Mouse (Mus musculus): ENCODE results near the gene Rbm28. TPM values are rescaled to one million over a fixed set of nuclear protein-coding genes. Genes with fewer than 3 reads are reported as not detected.

Gene Rbm28
- polyA plus RNA-seq, 1 experiment from 2014 or later: 31.5 TPM

- H3K27me3 ChIP-seq: no peaks in the 10 kb centered on the region
- H3K4me3 ChIP-seq: no peak overlapping the region
- no peak overlapping the region for H3K4me2 ChIP-seq
- no peak overlapping the region for H3K27ac ChIP-seq
- 76% methylated on average over 1 of the region's 1 CpGs for WGBS
- ATAC-seq (ENCODE audit: insufficient number of reproducible peaks, low FRiP score, low TSS enrichment, low read depth): no peak
- no peaks in the 10 kb centered on the region for H3K9me3 ChIP-seq
- no peaks in the 10 kb centered on the region for H3K36me3 ChIP-seq
- H3K4me1 ChIP-seq: no peaks in the 10 kb centered on the region
- no peak overlapping the region for H3K9ac ChIP-seq
Measured at GRCm38 (mm10) chr6:29187936-29188335, 23.1 kb upstream of the Rbm28 start.

GRCm38 (mm10) chr6:29179843-29180242, 15.0 kb upstream of the Rbm28 start:
- no peak for ATAC-seq (ENCODE audit: insufficient number of reproducible peaks, low FRiP score, low TSS enrichment, low read depth)
- peaks cover 16% of the 10 kb centered on the region for H3K4me1 ChIP-seq
- peak overlapping the region; percentile 62 for H3K4me3 ChIP-seq
- H3K27me3 ChIP-seq: peaks cover 47% of the 10 kb centered on the region
- H3K36me3 ChIP-seq: no peaks in the 10 kb centered on the region
- no peak overlapping the region for H3K9ac ChIP-seq
- H3K9me3 ChIP-seq: no peaks in the 10 kb centered on the region
- no peak overlapping the region for H3K27ac ChIP-seq
- H3K4me2 ChIP-seq: peak overlapping the region; percentile 97
- 61% methylated on average over 8 of the region's 8 CpGs for WGBS

GRCm38 (mm10) chr6:29178888-29179658, 14.3 kb upstream of the Rbm28 start, which contains the start of gene Prrt4:
Gene Prrt4 (minus strand): TSS chr6:29179584.
- Histone ChIP-seq H3K27ac (peak within 1 kb of the TSS; percentile 22), H3K36me3 (no peaks in the 10 kb centered on the region), H3K9me3 (no peaks in the 10 kb centered on the region), H3K4me1 (peaks cover 16% of the 10 kb centered on the region), H3K4me2 (peak within 1 kb of the TSS; percentile 97), H3K27me3 (peaks cover 55% of the 10 kb centered on the region), H3K9ac (peak within 1 kb of the TSS; percentile 50), H3K4me3 (peak within 1 kb of the TSS; percentile 62)
- WGBS: under 1% methylated on average over 70 of the region's 79 CpGs
- ATAC-seq (ENCODE audit: insufficient number of reproducible peaks, low FRiP score, low TSS enrichment, low read depth): 0 out of 2 replicates have a peak, but pooled peaks have one; percentile 49

GRCm38 (mm10) chr6:29177901-29178879, 13.4 kb upstream of the Rbm28 start:
- Histone ChIP-seq H3K27me3 (peaks cover 61% of the 10 kb centered on the region), H3K9ac (no peak overlapping the region), H3K4me1 (peaks cover 16% of the 10 kb centered on the region), H3K36me3 (no peaks in the 10 kb centered on the region), H3K27ac (no peak overlapping the region), H3K4me3 (peak overlapping the region; percentile 62), H3K4me2 (peak overlapping the region; percentile 97), H3K9me3 (no peaks in the 10 kb centered on the region)
- WGBS: 21% methylated on average over 16 of the region's 17 CpGs
- ATAC-seq (ENCODE audit: insufficient number of reproducible peaks, low FRiP score, low TSS enrichment, low read depth): peak; percentile 36; the same call in 1 of the 2 replicates

GRCm38 (mm10) chr6:29175113-29175512, 10.3 kb upstream of the Rbm28 start:
- H3K4me1 ChIP-seq: peaks cover 30% of the 10 kb centered on the region
- no peak overlapping the region for H3K9ac ChIP-seq
- no peak overlapping the region for H3K4me3 ChIP-seq
- H3K9me3 ChIP-seq: no peaks in the 10 kb centered on the region
- no peak for ATAC-seq (ENCODE audit: insufficient number of reproducible peaks, low FRiP score, low TSS enrichment, low read depth)
- H3K27me3 ChIP-seq: peaks cover 77% of the 10 kb centered on the region
- no peaks in the 10 kb centered on the region for H3K36me3 ChIP-seq
- no peak overlapping the region for H3K4me2 ChIP-seq
- H3K27ac ChIP-seq: no peak overlapping the region
- WGBS: 66% methylated on average over 3 of the region's 3 CpGs

- Histone ChIP-seq H3K36me3 (no peaks in the 10 kb centered on the region), H3K27ac (no peak overlapping the region), H3K4me1 (peaks cover 30% of the 10 kb centered on the region), H3K4me3 (no peak overlapping the region), H3K9me3 (no peaks in the 10 kb centered on the region), H3K27me3 (peaks cover 83% of the 10 kb centered on the region), H3K4me2 (no peak overlapping the region), H3K9ac (no peak overlapping the region)
- WGBS: 12% methylated on average over 7 of the region's 7 CpGs
- no peak for ATAC-seq (ENCODE audit: insufficient number of reproducible peaks, low FRiP score, low TSS enrichment, low read depth)
Measured at GRCm38 (mm10) chr6:29174368-29174767, 9.6 kb upstream of the Rbm28 start.

- H3K36me3 ChIP-seq: no peaks in the 10 kb centered on the region
- ATAC-seq (ENCODE audit: insufficient number of reproducible peaks, low FRiP score, low TSS enrichment, low read depth): no peak
- H3K4me3 ChIP-seq: peak overlapping the region; percentile 54
- peak overlapping the region; percentile 100 for H3K4me2 ChIP-seq
- no peaks in the 10 kb centered on the region for H3K9me3 ChIP-seq
- peaks cover 18% of the 10 kb centered on the region for H3K4me1 ChIP-seq
- H3K27ac ChIP-seq: no peak overlapping the region
- peaks cover 82% of the 10 kb centered on the region for H3K27me3 ChIP-seq
- H3K9ac ChIP-seq: peak overlapping the region; percentile 58
- WGBS: 1% methylated on average over 39 of the region's 40 CpGs
Measured at GRCm38 (mm10) chr6:29170952-29171388, 6.2 kb upstream of the Rbm28 start.

- H3K27ac ChIP-seq: no peak overlapping the region
- peaks cover 76% of the 10 kb centered on the region for H3K27me3 ChIP-seq
- no peaks in the 10 kb centered on the region for H3K36me3 ChIP-seq
- peaks cover 18% of the 10 kb centered on the region for H3K4me1 ChIP-seq
- peak overlapping the region; percentile 58 for H3K9ac ChIP-seq
- no peak for ATAC-seq (ENCODE audit: insufficient number of reproducible peaks, low FRiP score, low TSS enrichment, low read depth)
- H3K9me3 ChIP-seq: no peaks in the 10 kb centered on the region
- WGBS: 1% methylated on average over 62 of the region's 63 CpGs
- H3K4me2 ChIP-seq: peak overlapping the region; percentile 100
- peak overlapping the region; percentile 54 for H3K4me3 ChIP-seq
Measured at GRCm38 (mm10) chr6:29170063-29170921, 5.5 kb upstream of the Rbm28 start.

- peaks cover 21% of the 10 kb centered on the region for H3K4me1 ChIP-seq
- peak overlapping the region; percentile 54 for H3K4me3 ChIP-seq
- ATAC-seq (ENCODE audit: insufficient number of reproducible peaks, low FRiP score, low TSS enrichment, low read depth): no peak
- no peak overlapping the region for H3K27ac ChIP-seq
- no peak overlapping the region for H3K9ac ChIP-seq
- H3K4me2 ChIP-seq: peak overlapping the region; percentile 100
- H3K27me3 ChIP-seq: peaks cover 70% of the 10 kb centered on the region
- no peaks in the 10 kb centered on the region for H3K36me3 ChIP-seq
- H3K9me3 ChIP-seq: no peaks in the 10 kb centered on the region
- WGBS: 8% methylated on average over 12 of the region's 12 CpGs
Measured at GRCm38 (mm10) chr6:29169675-29170062, 4.9 kb upstream of the Rbm28 start.

- Histone ChIP-seq H3K4me1 (peaks cover 23% of the 10 kb centered on the region), H3K9ac (no peak overlapping the region), H3K4me3 (no peak overlapping the region), H3K27me3 (peaks cover 62% of the 10 kb centered on the region), H3K27ac (no peak overlapping the region), H3K4me2 (no peak overlapping the region), H3K36me3 (no peaks in the 10 kb centered on the region), H3K9me3 (no peaks in the 10 kb centered on the region)
- no peak for ATAC-seq (ENCODE audit: insufficient number of reproducible peaks, low FRiP score, low TSS enrichment, low read depth)
- WGBS: 50% methylated on average over 2 of the region's 2 CpGs
Measured at GRCm38 (mm10) chr6:29168871-29169270, 4.1 kb upstream of the Rbm28 start.

GRCm38 (mm10) chr6:29166196-29166595, 1.4 kb upstream of the Rbm28 start:
- Histone ChIP-seq H3K36me3 (no peaks in the 10 kb centered on the region), H3K4me2 (no peak overlapping the region), H3K27ac (no peak overlapping the region), H3K4me1 (peaks cover 25% of the 10 kb centered on the region), H3K27me3 (peaks cover 42% of the 10 kb centered on the region), H3K9me3 (no peaks in the 10 kb centered on the region), H3K9ac (no peak overlapping the region), H3K4me3 (no peak overlapping the region)
- no peak for ATAC-seq (ENCODE audit: insufficient number of reproducible peaks, low FRiP score, low TSS enrichment, low read depth)
- WGBS: 14% methylated on average over 1 of the region's 1 CpGs
